Mouse (Mus musculus) stomach, embryonic 16.5 days (tissue): Measurements from ENCODE around the gene Prkcz. TPM values are rescaled to one million over a fixed set of nuclear protein-coding genes. Genes with fewer than 3 reads are reported as not detected.

Source experiments
- ATAC-seq: fragments of 200-750 bp; cut with Nextera tagmentation; 2 replicates; pipeline ENCODE4 v1.8.0; 2017; ENCODE audit warnings: moderate number of reproducible peaks, moderate TSS enrichment; ENCODE audit not compliant: insufficient read depth, low FRiP score
- H3K27ac ChIP-seq: fragments of 300-500 bp; sonication (generic); 2 replicates; pipeline ENCODE4 v1.5.1; 2014; ENCODE audit warnings: low read length
- H3K27me3 ChIP-seq: fragments of 300-500 bp; sonication (generic); 2 replicates; pipeline ENCODE4 v1.6.1; 2014; ENCODE audit warnings: low read length, control low read depth, mixed read lengths; ENCODE audit not compliant: control insufficient read depth, insufficient read depth
- H3K36me3 ChIP-seq: fragments of 300-500 bp; sonication (generic); 2 replicates; pipeline ENCODE4 v1.6.1; 2014; ENCODE audit warnings: low read length; ENCODE audit not compliant: control insufficient read depth, insufficient read depth
- H3K4me1 ChIP-seq: fragments of 300-500 bp; sonication (generic); 2 replicates; pipeline ENCODE4 v1.6.1; 2014; ENCODE audit warnings: low read length, control low read depth, mixed read lengths; ENCODE audit not compliant: control insufficient read depth, insufficient read depth
- H3K4me2 ChIP-seq: fragments of 300-500 bp; sonication (generic); 2 replicates; pipeline ENCODE4 v1.6.1; 2014; ENCODE audit warnings: low read depth, low read length, mixed read lengths
- H3K4me3 ChIP-seq: fragments of 300-500 bp; sonication (generic); replicated peaks from 2 replicates; pipeline ENCODE4 v1.5.1; 2014; ENCODE audit warnings: mild to moderate bottlenecking, low read length
- H3K9ac ChIP-seq: fragments of 300-500 bp; sonication (generic); 2 replicates; pipeline ENCODE4 v1.6.1; 2014; ENCODE audit warnings: low read length
- H3K9me3 ChIP-seq: fragments of 300-500 bp; sonication (generic); replicated peaks from 2 replicates; pipeline ENCODE4 v1.6.1; 2016; ENCODE audit warnings: low read length, control low read depth; ENCODE audit not compliant: control insufficient read depth
- WGBS: fragments of 180-500 bp; shearing (Covaris S2); extraction: QIAGEN DNeasy Blood & Tissue Kit; methylation state at CpG from one replicate; pipeline ENCODE4 v1.1.7; 2014; 5-methylcytosine and 5-hydroxymethylcytosine counted together
- polyA plus RNA-seq: library from polyadenylated mRNA; unstranded; fragments of >200 nt; fragmentation: Nextera tagmentation; extraction: Ambion mirVana; gene quantifications from 2 replicates; pipeline ENCODE4 v1.2.1, GENCODE M21; 2015

Gene Prkcz
- polyA plus RNA-seq, 1 experiment from 2014 or later = 16.7 TPM

- Histone ChIP-seq H3K9ac (no peak overlapping the region), H3K4me1 (no peaks in the 10 kb centered on the region), H3K27me3 (no peaks in the 10 kb centered on the region), H3K27ac (no peak overlapping the region), H3K9me3 (no peaks in the 10 kb centered on the region), H3K4me2 (no peak overlapping the region), H3K36me3 (no peaks in the 10 kb centered on the region), H3K4me3 (no peak overlapping the region)
- no peak for ATAC-seq
- WGBS = 44% methylated on average over 8 of the region's 8 CpGs
Measured at GRCm38 (mm10) chr4:155324511-155324910, 36.6 kb downstream of the Prkcz start.

DNA sequence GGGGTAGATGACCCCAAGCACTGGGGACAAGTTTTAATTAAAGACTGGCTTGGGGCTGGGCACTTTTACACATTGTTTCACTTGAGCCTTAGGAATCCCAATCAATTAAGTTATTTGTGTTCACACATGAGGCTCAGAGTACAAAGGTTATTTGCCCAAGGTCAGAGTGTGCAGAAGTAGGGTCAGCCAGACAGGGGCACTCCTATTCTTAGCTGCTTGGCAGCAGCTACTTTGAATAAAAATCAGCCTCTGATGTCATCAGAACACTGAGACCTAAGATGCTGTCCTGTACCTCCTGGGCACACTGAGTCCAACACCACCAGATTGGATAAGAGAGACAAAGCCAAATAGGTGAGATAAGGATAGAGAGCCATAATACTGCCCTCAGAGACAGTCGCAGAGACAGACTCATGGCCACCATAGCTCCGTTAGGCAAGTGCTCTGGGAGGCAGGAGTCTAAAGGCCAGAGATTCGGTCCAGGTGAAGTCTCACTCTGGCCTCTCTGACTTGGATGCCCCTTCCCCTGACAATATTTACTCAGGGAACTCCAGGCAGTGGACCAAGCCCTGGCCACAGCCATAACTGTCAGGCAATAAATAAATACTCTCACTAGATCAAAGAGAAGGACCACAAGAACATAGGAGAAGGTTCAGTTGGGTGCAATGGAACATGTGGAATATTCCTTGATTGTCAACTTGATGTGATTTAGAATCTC, 37.9 kb downstream of the Prkcz start:
- H3K9me3 ChIP-seq = no peaks in the 10 kb centered on the region
- H3K4me3 ChIP-seq = no peak overlapping the region
- no peak overlapping the region for H3K27ac ChIP-seq
- H3K27me3 ChIP-seq = no peaks in the 10 kb centered on the region
- H3K36me3 ChIP-seq = no peaks in the 10 kb centered on the region
- WGBS = 67% methylated on average over 3 of the region's 3 CpGs
- no peak overlapping the region for H3K4me2 ChIP-seq
- H3K4me1 ChIP-seq = no peaks in the 10 kb centered on the region
- H3K9ac ChIP-seq = no peak overlapping the region
- ATAC-seq = no peak

DNA sequence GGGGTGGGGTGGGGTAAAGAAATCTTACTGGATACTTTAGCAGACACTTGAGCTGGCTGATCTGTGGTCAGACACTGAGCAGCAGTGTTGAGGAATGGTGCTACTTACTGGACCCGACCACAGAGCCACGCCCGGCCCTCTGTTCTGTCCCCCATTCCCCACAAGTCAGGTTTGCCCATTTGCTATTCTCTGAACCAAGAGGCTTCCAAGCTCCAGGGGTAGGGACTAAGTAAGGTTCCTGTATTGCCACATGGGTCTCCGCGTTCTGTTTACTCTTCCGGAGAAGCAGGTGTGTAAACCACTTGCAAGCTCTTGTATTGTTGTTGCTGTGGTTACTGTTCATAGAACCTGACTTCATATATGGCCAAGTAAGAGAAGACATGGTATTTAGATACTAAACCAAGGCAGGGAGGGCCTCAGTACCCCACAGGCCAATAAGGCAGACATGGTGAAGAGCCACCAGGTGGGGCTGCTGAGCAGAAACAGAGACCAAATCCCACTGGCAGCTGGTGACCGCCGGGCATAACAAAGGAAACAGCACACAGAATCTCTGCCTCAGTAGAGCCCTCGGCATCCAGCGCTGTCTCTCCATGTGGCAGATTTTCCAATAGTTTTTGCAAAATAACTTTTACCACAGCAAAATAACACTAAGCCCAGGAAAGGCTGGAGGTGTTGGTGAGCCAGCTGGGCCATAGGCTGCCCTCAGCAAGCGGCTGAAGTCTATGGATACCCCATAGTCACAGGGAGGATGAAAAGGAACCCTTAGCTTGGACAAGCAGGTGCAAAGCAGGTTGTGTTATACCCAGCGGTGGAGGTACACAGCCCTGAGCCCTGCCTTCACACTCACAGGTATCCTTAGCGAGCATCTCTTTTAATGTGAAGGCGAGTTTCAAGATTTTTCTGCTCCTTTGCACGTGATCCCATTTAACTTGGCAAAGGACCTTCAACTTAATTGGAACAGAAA, 40.6 kb downstream of the Prkcz start:
- 56% methylated on average over 15 of the region's 15 CpGs for WGBS
- H3K27ac ChIP-seq = no peak overlapping the region

GRCm38 (mm10) chr4:155318266-155318665, 42.9 kb downstream of the Prkcz start:
- H3K36me3 ChIP-seq = no peaks in the 10 kb centered on the region
- H3K4me3 ChIP-seq = no peak overlapping the region
- peak overlapping the region; percentile 33; the same call in 1 of the 2 replicates for H3K4me2 ChIP-seq
- no peaks in the 10 kb centered on the region for H3K27me3 ChIP-seq
- no peak overlapping the region for H3K27ac ChIP-seq
- ATAC-seq = peak; percentile 78
- H3K9me3 ChIP-seq = no peaks in the 10 kb centered on the region
- WGBS = 33% methylated on average over 2 of the region's 2 CpGs
- no peaks in the 10 kb centered on the region for H3K4me1 ChIP-seq
- H3K9ac ChIP-seq = no peak overlapping the region

More for the DNA sequence above, 40.6 kb downstream of the Prkcz start:
- no peak for ATAC-seq
- H3K4me3 ChIP-seq = no peak overlapping the region
- no peak overlapping the region for H3K4me2 ChIP-seq
- no peaks in the 10 kb centered on the region for H3K9me3 ChIP-seq
- no peaks in the 10 kb centered on the region for H3K4me1 ChIP-seq
- no peak overlapping the region for H3K9ac ChIP-seq
- no peaks in the 10 kb centered on the region for H3K36me3 ChIP-seq
- no peaks in the 10 kb centered on the region for H3K27me3 ChIP-seq

DNA sequence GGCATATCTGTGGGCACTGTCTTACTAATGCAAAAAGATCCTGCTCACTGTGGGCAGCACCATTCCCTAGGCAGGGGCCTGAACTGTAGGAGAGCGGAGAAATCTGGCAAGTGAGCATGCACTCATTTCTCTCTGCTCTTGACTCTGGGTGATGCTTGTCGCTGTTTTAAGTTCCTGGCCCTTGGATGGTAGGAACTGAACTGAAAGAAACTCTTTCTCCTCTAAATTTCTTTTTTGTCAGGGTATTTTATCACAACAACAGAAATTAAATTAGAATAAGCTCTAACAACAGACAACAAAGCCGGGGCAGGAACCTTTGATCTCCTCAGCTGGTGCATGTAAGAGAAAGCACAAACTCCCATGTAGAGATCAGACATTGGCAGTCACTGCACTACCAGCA, 46.1 kb downstream of the Prkcz start:
- no peak overlapping the region for H3K4me3 ChIP-seq
- no peak for ATAC-seq
- no peak overlapping the region for H3K4me2 ChIP-seq
- H3K9ac ChIP-seq = no peak overlapping the region
- no peaks in the 10 kb centered on the region for H3K4me1 ChIP-seq
- 88% methylated on average over 3 of the region's 3 CpGs for WGBS
- no peaks in the 10 kb centered on the region for H3K9me3 ChIP-seq
- H3K27me3 ChIP-seq = no peaks in the 10 kb centered on the region
- H3K27ac ChIP-seq = no peak overlapping the region
- no peaks in the 10 kb centered on the region for H3K36me3 ChIP-seq

DNA sequence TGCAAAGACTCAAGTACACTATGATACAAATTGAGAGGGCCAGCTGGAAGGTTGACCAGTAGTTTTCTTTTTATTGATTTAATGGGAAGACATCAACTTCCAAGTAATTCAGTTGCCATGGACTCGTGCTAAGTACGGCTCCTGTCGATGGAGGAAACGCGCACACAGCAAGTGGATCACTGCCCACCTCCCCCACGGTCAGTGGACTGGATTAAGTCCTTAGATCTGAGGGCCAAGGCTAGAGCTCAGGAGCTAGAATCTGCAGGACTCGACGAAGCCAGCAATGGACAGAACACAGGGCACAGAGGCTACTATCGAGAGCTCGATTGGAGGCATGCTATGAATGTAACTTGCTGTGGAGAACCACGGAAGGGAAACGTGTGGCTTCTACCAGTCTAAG, 52.5 kb downstream of the Prkcz start:
- Histone ChIP-seq H3K4me2 (no peak overlapping the region), H3K4me1 (peaks cover 8% of the 10 kb centered on the region; the same call in 1 of the 2 replicates), H3K27me3 (no peaks in the 10 kb centered on the region), H3K9me3 (no peaks in the 10 kb centered on the region), H3K27ac (no peak overlapping the region), H3K4me3 (no peak overlapping the region), H3K36me3 (no peaks in the 10 kb centered on the region), H3K9ac (no peak overlapping the region)
- no peak for ATAC-seq
- 84% methylated on average over 12 of the region's 12 CpGs for WGBS

DNA sequence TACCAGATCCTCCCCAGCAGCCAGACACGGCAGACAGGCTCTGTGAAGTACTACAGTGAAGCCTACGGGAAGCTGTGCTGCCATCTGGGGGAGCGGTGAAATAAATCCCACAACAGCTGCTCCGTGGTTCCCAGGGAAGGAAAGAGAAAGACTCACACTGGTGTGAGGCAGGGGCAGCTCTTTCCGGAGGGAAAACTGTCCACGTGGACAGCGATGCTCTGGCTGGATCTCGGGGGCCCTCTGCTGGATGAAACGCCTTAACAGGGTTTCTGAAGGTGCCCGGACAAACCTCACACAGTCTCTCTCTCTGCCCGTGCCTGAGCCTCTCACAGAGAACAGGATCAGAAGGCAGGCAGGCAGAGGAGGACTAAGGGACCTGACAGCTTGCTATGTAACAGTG, 53.1 kb downstream of the Prkcz start:
- peak overlapping the region; percentile 47; the same call in 1 of the 2 replicates for H3K4me2 ChIP-seq
- under 1% methylated on average over 11 of the region's 11 CpGs for WGBS
- ATAC-seq = peak; percentile 85
- H3K9me3 ChIP-seq = no peaks in the 10 kb centered on the region
- peak overlapping the region; percentile 28 for H3K4me3 ChIP-seq
- no peaks in the 10 kb centered on the region for H3K36me3 ChIP-seq
- H3K9ac ChIP-seq = peak overlapping the region; percentile 66
- H3K27ac ChIP-seq = peak overlapping the region; percentile 49; the same call in 1 of the 2 replicates
- no peaks in the 10 kb centered on the region for H3K27me3 ChIP-seq
- peaks cover 8% of the 10 kb centered on the region; the same call in 1 of the 2 replicates for H3K4me1 ChIP-seq

GRCm38 (mm10) chr4:155307591-155307990, 53.6 kb downstream of the Prkcz start:
- ATAC-seq = no peak
- no peaks in the 10 kb centered on the region for H3K9me3 ChIP-seq
- H3K4me2 ChIP-seq = peak overlapping the region; percentile 47; the same call in 1 of the 2 replicates
- H3K27ac ChIP-seq = peak overlapping the region; percentile 49; the same call in 1 of the 2 replicates
- no peaks in the 10 kb centered on the region for H3K27me3 ChIP-seq
- H3K4me3 ChIP-seq = peak overlapping the region; percentile 28; the same call in 1 of the 2 replicates
- H3K4me1 ChIP-seq = peaks cover 8% of the 10 kb centered on the region; the same call in 1 of the 2 replicates
- no peaks in the 10 kb centered on the region for H3K36me3 ChIP-seq
- H3K9ac ChIP-seq = peak overlapping the region; percentile 66
- WGBS = 76% methylated on average over 5 of the region's 5 CpGs
